Mouse (Mus musculus): ENCODE measurements at regions not wholly inside any gene's neighbourhood (a gene's known extent, or its start where the extent isn't known, plus 50 kb on each side); places are given as distances from the start of the nearest gene placed in this dataset.

DNA sequence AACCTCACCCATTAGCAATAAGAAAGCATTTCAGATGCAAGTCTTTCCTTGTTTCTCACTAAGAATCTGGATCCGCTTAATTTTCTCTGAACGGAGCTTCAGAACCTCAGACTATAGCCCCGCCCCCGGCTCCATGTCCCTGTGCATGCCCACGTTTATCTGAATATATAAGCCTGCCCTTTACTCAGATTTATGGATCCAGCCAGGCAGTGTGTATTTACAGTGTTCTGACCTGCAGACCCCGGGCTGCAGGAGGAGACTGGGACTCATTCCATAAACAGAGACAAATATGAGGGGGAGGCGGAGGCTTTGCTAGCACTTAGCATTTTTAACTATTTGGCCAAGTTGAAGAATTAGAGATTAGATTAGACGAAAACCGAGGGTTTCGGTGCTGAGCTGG is 272.9 kb downstream of the Meis1 start:
- H3K4me2 ChIP-seq (ENCODE audit: low read depth, low read length) = no peak overlapping the region
- H3K9ac ChIP-seq (ENCODE audit: low read depth, low read length) = no peak overlapping the region
- H3K36me3 ChIP-seq (ENCODE audit: control insufficient read depth, insufficient read depth, low read length) = no peaks in the 10 kb centered on the region
- WGBS = 44% methylated on average over 10 of the region's 10 CpGs
- H3K9me3 ChIP-seq (ENCODE audit: control insufficient read depth, low read length) = no peaks in the 10 kb centered on the region
- H3K27ac ChIP-seq (replicated peaks; ENCODE audit: low read depth, low read length) = no peak overlapping the region
- no peak for DNase-seq (ENCODE audit: low spot score)
- peaks cover 13% of the 10 kb centered on the region for H3K4me1 ChIP-seq (ENCODE audit: control insufficient read depth, insufficient read depth, low read length)
- no peak overlapping the region for H3K4me3 ChIP-seq (ENCODE audit: low read depth, low read length)
- ATAC-seq (ENCODE audit: low read depth) = no peak
- H3K27me3 ChIP-seq (replicated peaks; ENCODE audit: control insufficient read depth, insufficient read depth, low read length) = peaks cover 3% of the 10 kb centered on the region; the same call in 1 of the 2 replicates

DNA sequence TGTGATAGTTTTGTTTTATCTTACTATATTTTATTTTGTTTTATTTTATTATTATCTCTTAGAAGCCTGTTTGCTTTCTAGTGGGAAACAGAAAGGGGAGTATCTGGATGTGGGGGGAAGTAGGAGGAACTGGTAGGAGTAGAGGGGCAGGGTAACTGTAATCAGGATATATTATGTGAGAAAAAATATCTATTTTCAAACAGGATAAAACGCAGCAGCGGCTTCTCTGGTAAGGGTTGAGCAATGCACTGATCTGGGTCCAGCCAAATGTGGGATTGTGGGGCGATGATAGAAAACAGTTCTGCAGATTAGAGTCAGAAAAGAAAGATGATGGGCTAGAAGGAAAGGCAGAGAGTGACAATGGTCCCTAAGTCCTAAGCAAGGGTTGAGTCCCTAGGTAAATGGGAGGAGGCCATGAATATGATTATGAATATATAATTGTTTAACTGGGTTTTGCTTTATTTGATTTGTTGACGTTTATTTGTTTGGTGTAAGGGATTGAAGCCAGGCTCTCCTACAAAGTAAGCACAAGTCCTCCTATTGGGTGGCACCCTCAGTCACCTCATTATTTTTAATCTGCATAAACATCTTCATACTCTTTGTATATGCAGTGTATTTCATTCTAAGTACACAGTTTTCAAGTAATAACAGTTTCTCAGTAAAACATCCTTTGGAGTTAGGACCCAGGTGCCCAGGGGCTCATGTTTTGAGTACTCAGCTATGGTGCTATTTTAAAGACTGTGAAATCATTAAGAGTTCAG is 283.7 kb downstream of the Meis1 start:
- 92% methylated on average over 4 of the region's 4 CpGs for WGBS
- Histone ChIP-seq H3K36me3 (ENCODE audit: control insufficient read depth, insufficient read depth, low read length) (no peaks in the 10 kb centered on the region), H3K9me3 (ENCODE audit: control insufficient read depth, low read length) (no peaks in the 10 kb centered on the region), H3K4me1 (ENCODE audit: control insufficient read depth, insufficient read depth, low read length) (no peaks in the 10 kb centered on the region), H3K27ac (replicated peaks; ENCODE audit: low read depth, low read length) (no peak overlapping the region), H3K4me2 (ENCODE audit: low read depth, low read length) (no peak overlapping the region), H3K9ac (ENCODE audit: low read depth, low read length) (no peak overlapping the region), H3K27me3 (replicated peaks; ENCODE audit: control insufficient read depth, insufficient read depth, low read length) (no peaks in the 10 kb centered on the region), H3K4me3 (ENCODE audit: low read depth, low read length) (no peak overlapping the region)
- DNase-seq (ENCODE audit: low spot score) = no peak
- ATAC-seq (ENCODE audit: low read depth) = no peak

DNA sequence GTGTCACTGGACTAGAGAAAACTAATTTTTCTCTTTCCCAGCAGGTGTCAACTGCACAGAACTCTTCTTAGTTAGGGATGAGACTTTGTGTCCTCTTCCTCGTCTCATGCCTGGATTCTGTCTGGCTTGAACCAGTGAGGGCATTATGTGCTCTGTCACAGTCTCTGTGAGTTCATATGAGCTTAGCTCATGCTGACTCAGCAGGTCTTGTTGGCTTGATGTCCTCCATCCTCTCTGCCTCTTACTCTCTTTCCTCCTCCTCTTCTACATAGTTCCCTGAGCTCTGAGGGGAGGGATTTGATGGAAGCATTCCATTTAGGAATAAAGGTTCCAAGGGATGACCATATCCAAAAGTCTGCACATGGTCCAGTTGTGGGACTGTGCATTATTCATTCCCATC is 284.7 kb downstream of the Meis1 start:
- WGBS = 84% methylated on average over 1 of the region's 1 CpGs

DNA sequence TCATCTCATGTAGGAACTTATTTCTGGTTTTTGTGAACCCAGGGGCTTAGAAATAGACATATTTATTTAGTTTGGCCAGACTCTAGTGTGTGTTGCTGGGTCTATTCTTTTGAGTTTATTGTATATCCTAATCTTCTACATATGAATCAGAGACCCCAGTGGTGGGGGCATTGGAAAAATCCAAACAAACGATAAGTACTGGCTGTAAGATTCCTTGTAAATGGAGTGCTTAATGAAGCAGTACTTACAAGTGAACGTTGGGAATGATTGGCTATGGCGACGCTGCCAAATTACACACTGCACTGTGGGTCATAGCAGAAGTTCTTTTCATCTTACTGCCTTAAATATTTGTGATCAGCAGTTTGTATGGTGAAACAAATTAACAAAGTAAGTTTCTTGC is 289.0 kb downstream of the Meis1 start:
- no peak for DNase-seq (ENCODE audit: low spot score)
- Histone ChIP-seq H3K36me3 (ENCODE audit: control insufficient read depth, insufficient read depth, low read length) (no peaks in the 10 kb centered on the region), H3K4me3 (ENCODE audit: low read depth, low read length) (no peak overlapping the region), H3K9me3 (ENCODE audit: control insufficient read depth, low read length) (no peaks in the 10 kb centered on the region), H3K9ac (ENCODE audit: low read depth, low read length) (no peak overlapping the region), H3K4me2 (ENCODE audit: low read depth, low read length) (no peak overlapping the region), H3K27ac (replicated peaks; ENCODE audit: low read depth, low read length) (no peak overlapping the region), H3K27me3 (replicated peaks; ENCODE audit: control insufficient read depth, insufficient read depth, low read length) (no peaks in the 10 kb centered on the region), H3K4me1 (ENCODE audit: control insufficient read depth, insufficient read depth, low read length) (no peaks in the 10 kb centered on the region)
- no peak for ATAC-seq (ENCODE audit: low read depth)
- WGBS = 75% methylated on average over 4 of the region's 4 CpGs

More for the DNA sequence above, 284.7 kb downstream of the Meis1 start:
- no peak for ATAC-seq (ENCODE audit: low read depth)
- Histone ChIP-seq H3K36me3 (ENCODE audit: control insufficient read depth, insufficient read depth, low read length) (no peaks in the 10 kb centered on the region), H3K4me2 (ENCODE audit: low read depth, low read length) (no peak overlapping the region), H3K9ac (ENCODE audit: low read depth, low read length) (no peak overlapping the region), H3K4me1 (ENCODE audit: control insufficient read depth, insufficient read depth, low read length) (no peaks in the 10 kb centered on the region), H3K27ac (replicated peaks; ENCODE audit: low read depth, low read length) (no peak overlapping the region), H3K9me3 (ENCODE audit: control insufficient read depth, low read length) (no peaks in the 10 kb centered on the region), H3K4me3 (ENCODE audit: low read depth, low read length) (no peak overlapping the region), H3K27me3 (replicated peaks; ENCODE audit: control insufficient read depth, insufficient read depth, low read length) (no peaks in the 10 kb centered on the region)
- DNase-seq (ENCODE audit: low spot score) = no peak

DNA sequence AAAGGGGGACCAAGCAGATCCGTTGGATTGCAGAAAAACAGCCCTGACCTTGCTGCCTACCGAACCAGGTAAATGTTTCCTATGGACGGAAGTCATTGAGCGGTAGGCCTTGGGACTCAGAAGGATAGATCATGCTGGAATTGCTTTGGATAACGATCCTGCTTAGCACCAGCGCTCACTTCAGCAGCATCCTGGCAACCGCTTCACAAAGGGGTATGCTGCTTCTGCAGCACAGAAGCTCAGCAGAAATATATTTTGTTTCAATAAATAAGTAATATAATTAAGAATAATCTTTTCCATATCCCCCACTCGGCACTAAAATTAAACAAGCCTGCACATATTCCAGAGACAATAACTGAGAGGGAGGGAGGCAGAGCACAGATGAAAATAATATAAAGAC is 296.0 kb downstream of the Meis1 start:
- Histone ChIP-seq H3K9me3 (ENCODE audit: control insufficient read depth, low read length) (no peaks in the 10 kb centered on the region), H3K9ac (ENCODE audit: low read depth, low read length) (no peak overlapping the region), H3K4me2 (ENCODE audit: low read depth, low read length) (no peak overlapping the region), H3K36me3 (ENCODE audit: control insufficient read depth, insufficient read depth, low read length) (no peaks in the 10 kb centered on the region), H3K4me1 (ENCODE audit: control insufficient read depth, insufficient read depth, low read length) (no peaks in the 10 kb centered on the region), H3K4me3 (ENCODE audit: low read depth, low read length) (no peak overlapping the region), H3K27ac (replicated peaks; ENCODE audit: low read depth, low read length) (no peak overlapping the region), H3K27me3 (replicated peaks; ENCODE audit: control insufficient read depth, insufficient read depth, low read length) (no peaks in the 10 kb centered on the region)
- ATAC-seq (ENCODE audit: low read depth) (no peak), DNase-seq (ENCODE audit: low spot score) (no peak)
- 69% methylated on average over 8 of the region's 8 CpGs for WGBS

DNA sequence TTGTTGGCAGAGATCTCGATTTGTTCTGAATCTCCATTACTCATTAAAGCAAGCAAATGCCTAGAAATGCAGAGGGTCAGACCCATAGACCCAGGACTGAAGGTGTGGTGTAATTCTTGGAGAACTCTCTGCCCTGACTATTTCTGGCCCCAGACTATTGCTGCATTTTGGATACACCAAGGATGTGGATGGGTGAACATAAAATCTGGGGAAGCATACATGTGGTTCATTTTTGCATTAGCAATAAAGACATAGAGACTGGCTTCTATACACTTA is 303.0 kb downstream of the Meis1 start:
- H3K4me3 ChIP-seq (ENCODE audit: low read depth, low read length) = no peak overlapping the region

GRCm38 (mm10) chr11:18715050-18715850 is 303.5 kb downstream of the Meis1 start:
- H3K4me3 ChIP-seq (ENCODE audit: low read depth, low read length) = no peak overlapping the region
- 0 out of 2 replicates have a peak, but pooled peaks cover 6% of the 10 kb centered on the region for H3K4me1 ChIP-seq (ENCODE audit: control insufficient read depth, insufficient read depth, low read length)
- no peaks in the 10 kb centered on the region for H3K9me3 ChIP-seq (ENCODE audit: control insufficient read depth, low read length)
- no peaks in the 10 kb centered on the region for H3K36me3 ChIP-seq (ENCODE audit: control insufficient read depth, insufficient read depth, low read length)
- DNase-seq (ENCODE audit: low spot score) (peak; percentile 73), ATAC-seq (ENCODE audit: low read depth) (peak; percentile 55; the same call in 1 of the 2 replicates)
- H3K4me2 ChIP-seq (ENCODE audit: low read depth, low read length) = no peak overlapping the region
- no peaks in the 10 kb centered on the region for H3K27me3 ChIP-seq (replicated peaks; ENCODE audit: control insufficient read depth, insufficient read depth, low read length)
- WGBS = 31% methylated on average over 2 of the region's 2 CpGs
- no peak overlapping the region for H3K9ac ChIP-seq (ENCODE audit: low read depth, low read length)
- H3K27ac ChIP-seq (replicated peaks; ENCODE audit: low read depth, low read length) = 0 out of 2 replicates have a peak overlapping the region, but pooled peaks have one; percentile 16

More for the DNA sequence above, 303.0 kb downstream of the Meis1 start:
- H3K9ac ChIP-seq (ENCODE audit: low read depth, low read length) = no peak overlapping the region
- WGBS = 33% methylated on average over 1 of the region's 1 CpGs
- H3K27ac ChIP-seq (replicated peaks; ENCODE audit: low read depth, low read length) = 0 out of 2 replicates have a peak overlapping the region, but pooled peaks have one; percentile 16
- no peak for ATAC-seq (ENCODE audit: low read depth)
- no peaks in the 10 kb centered on the region for H3K36me3 ChIP-seq (ENCODE audit: control insufficient read depth, insufficient read depth, low read length)
- no peaks in the 10 kb centered on the region for H3K27me3 ChIP-seq (replicated peaks; ENCODE audit: control insufficient read depth, insufficient read depth, low read length)
- DNase-seq (ENCODE audit: low spot score) = no peak
- 0 out of 2 replicates have a peak, but pooled peaks cover 6% of the 10 kb centered on the region for H3K4me1 ChIP-seq (ENCODE audit: control insufficient read depth, insufficient read depth, low read length)
- H3K4me2 ChIP-seq (ENCODE audit: low read depth, low read length) = no peak overlapping the region
- H3K9me3 ChIP-seq (ENCODE audit: control insufficient read depth, low read length) = no peaks in the 10 kb centered on the region

GRCm38 (mm10) chr11:18714400-18714799 is 304.4 kb downstream of the Meis1 start:
- Histone ChIP-seq H3K4me3 (ENCODE audit: low read depth, low read length) (no peak overlapping the region), H3K4me2 (ENCODE audit: low read depth, low read length) (no peak overlapping the region), H3K4me1 (ENCODE audit: control insufficient read depth, insufficient read depth, low read length) (0 out of 2 replicates have a peak, but pooled peaks cover 6% of the 10 kb centered on the region), H3K9ac (ENCODE audit: low read depth, low read length) (no peak overlapping the region), H3K36me3 (ENCODE audit: control insufficient read depth, insufficient read depth, low read length) (no peaks in the 10 kb centered on the region), H3K9me3 (ENCODE audit: control insufficient read depth, low read length) (no peaks in the 10 kb centered on the region), H3K27ac (replicated peaks; ENCODE audit: low read depth, low read length) (no peak overlapping the region; the same call in 1 of the 2 replicates), H3K27me3 (replicated peaks; ENCODE audit: control insufficient read depth, insufficient read depth, low read length) (no peaks in the 10 kb centered on the region)
- ATAC-seq (ENCODE audit: low read depth) (no peak), DNase-seq (ENCODE audit: low spot score) (peak; percentile 22)
- WGBS = 60% methylated on average over 5 of the region's 5 CpGs

All from embryonic facial prominence, embryonic 14.5 days (tissue).